Mouse (Mus musculus): ENCODE measurements around the gene Vrk1. TPM values are rescaled to one million over a fixed set of nuclear protein-coding genes. Genes with fewer than 3 reads are reported as not detected.

Vrk1 gene
- 51.2 and 55.2 TPM in 2 replicates for total RNA-seq (2012; rRNA removed)
- total RNA-seq (2014; rRNA removed), result 124 and 138 TPM in 2 replicates
- 69.1 and 70.4 TPM in 2 replicates for polyA plus RNA-seq (2012; ENCODE audit: insufficient read length, low read depth)

GRCm38 (mm10) chr12:106010065-106010915 lies at the start of gene Vrk1:
Vrk1 (plus strand) TSS chr12:106010228.
- DNase-seq (ENCODE audit: extremely low read depth), result peak; percentile 97
- Histone ChIP-seq H3K4me3 (replicated peaks in 1 of 3; ENCODE audit: low read depth in 2 of 3, low read length in 2 of 3, poor library complexity in 1 of 3) (peak within 1 kb of the TSS; percentile 80 to 86 (median 82)), H3K27me3 (replicated peaks) (no peaks in the 10 kb centered on the region), H3K27ac (ENCODE audit: insufficient read depth, low read depth) (peak within 1 kb of the TSS; percentile 27), H3K9ac (ENCODE audit: insufficient read depth, low read depth) (peak within 1 kb of the TSS; percentile 81), H3K4me1 (ENCODE audit: control insufficient read depth in 1 of 2, insufficient read depth in 2 of 2) (peaks cover 6 to 32% of the 10 kb centered on the region in 2 experiments), H3K9me3 (replicated peaks; ENCODE audit: low read length) (no peaks in the 10 kb centered on the region), H3K79me2 (replicated peaks; ENCODE audit: control insufficient read depth, extremely low read depth, insufficient read depth, poor library complexity, severe bottlenecking) (peaks cover 10% of the 10 kb centered on the region), H3K36me3 (replicated peaks in 1 of 2; ENCODE audit: control insufficient read depth in 1 of 2, insufficient read depth in 1 of 2, low read length in 1 of 2) (peaks cover 0 to 19% of the 10 kb centered on the region in 2 experiments), H3K4me2 (ENCODE audit: insufficient read depth, low read depth, poor library complexity, severe bottlenecking) (peak within 1 kb of the TSS; percentile 59)
- in situ Hi-C loops (cut with MboI; ENCODE audit: low pct_ligation_motif_present, low pct_unique_long_range_greater_than_20kb, low sequenced_read_pairs) (no loop called here), dilution Hi-C loops (cut with MboI; ENCODE audit: extremely low pct_ligation_motif_present, extremely low pct_unique_long_range_greater_than_20kb, low sequenced_read_pairs) (no loop called here)
- TF ChIP-seq MYC (IDR thresholded peaks at IDR 0.05; ENCODE audit: low read depth, low read length) (no peak), GABPA (IDR thresholded peaks at IDR 0.05; ENCODE audit: insufficient replicate concordance, low read depth, low read length) (peak; percentile 71; the same call in 1 of the 2 replicates), ETS1 (conservative IDR thresholded peaks at IDR 0.05; ENCODE audit: low read depth, low read length) (no peak), NRF1 (IDR thresholded peaks at IDR 0.05; ENCODE audit: low read depth, low read length) (peak; percentile 38), TCF12 (IDR thresholded peaks at IDR 0.05; ENCODE audit: low read depth, low read length) (peak; percentile 53), MXI1 (IDR thresholded peaks at IDR 0.05; ENCODE audit: low read depth, low read length) (no peak; the same call in 1 of the 2 replicates), KAT2A (IDR thresholded peaks at IDR 0.05; ENCODE audit: insufficient replicate concordance, low read length) (peak; percentile 98), CHD1 (IDR thresholded peaks at IDR 0.05; ENCODE audit: low read depth, low read length) (no peak), HCFC1 (IDR thresholded peaks at IDR 0.05; ENCODE audit: low read depth, low read length) (peak; percentile 98), UBTF (IDR thresholded peaks at IDR 0.05; ENCODE audit: low read depth, low read length) (peak; percentile 67; the same call in 1 of the 2 replicates), JUN (IDR thresholded peaks at IDR 0.05; ENCODE audit: insufficient read depth, low read depth, low read length) (no peak), CTCF (conservative IDR thresholded peaks at IDR 0.05 in 1 of 2, IDR thresholded peaks at IDR 0.05 in 1 of 2; ENCODE audit: low read depth in 2 of 2, low read length in 2 of 2) (no peak), USF1 (IDR thresholded peaks at IDR 0.05; ENCODE audit: low read depth, low read length) (no peak), PAX5 (IDR thresholded peaks at IDR 0.05; ENCODE audit: low read length) (no peak), SIN3A (IDR thresholded peaks at IDR 0.05; ENCODE audit: low read length) (peak; percentile 36), RAD21 (IDR thresholded peaks at IDR 0.05; ENCODE audit: low read depth, low read length) (no peak), ELF1 (IDR thresholded peaks at IDR 0.05; ENCODE audit: low read depth, low read length) (peak; percentile 96), POLR2A (IDR thresholded peaks at IDR 0.05; ENCODE audit: low read depth, low read length) (peak; percentile 79), ZC3H11A (IDR thresholded peaks at IDR 0.05; ENCODE audit: low read depth, low read length) (no peak), MAFK (IDR thresholded peaks at IDR 0.05; ENCODE audit: insufficient replicate concordance, low read length) (no peak), USF2 (conservative IDR thresholded peaks at IDR 0.05; ENCODE audit: low read depth, low read length) (no peak), IRF4 (IDR thresholded peaks at IDR 0.05; ENCODE audit: low read depth, low read length) (no peak), RCOR1 (conservative IDR thresholded peaks at IDR 0.05; ENCODE audit: low read depth, low read length) (no peak), MAZ (IDR thresholded peaks at IDR 0.05; ENCODE audit: low read depth, low read length) (no peak), JUND (conservative IDR thresholded peaks at IDR 0.05; ENCODE audit: low read depth, low read length) (no peak), CHD2 (IDR thresholded peaks at IDR 0.05; ENCODE audit: low read length) (peak; percentile 75), E2F4 (IDR thresholded peaks at IDR 0.05; ENCODE audit: insufficient replicate concordance, low read depth, low read length) (peak; percentile 77; the same call in 1 of the 2 replicates), TBP (conservative IDR thresholded peaks at IDR 0.05; ENCODE audit: low read depth, low read length) (peak; percentile 45; the same call in 1 of the 2 replicates), POLR2AphosphoS2 (IDR thresholded peaks at IDR 0.05; ENCODE audit: low read depth, low read length) (0 out of 2 replicates have a peak, but pooled peaks have one; percentile 64), MEF2A (IDR thresholded peaks at IDR 0.05; ENCODE audit: borderline replicate concordance, low read depth, low read length) (peak; percentile 52), NELFE (IDR thresholded peaks at IDR 0.05; ENCODE audit: low read depth, low read length) (peak; percentile 78), MAX (IDR thresholded peaks at IDR 0.05; ENCODE audit: low read length) (no peak), BHLHE40 (IDR thresholded peaks at IDR 0.05; ENCODE audit: low read depth, low read length) (no peak), ZNF384 (IDR thresholded peaks at IDR 0.05; ENCODE audit: low read depth, low read length) (no peak), SMC3 (IDR thresholded peaks at IDR 0.05; ENCODE audit: low read depth, low read length) (no peak), ZKSCAN1 (IDR thresholded peaks at IDR 0.05; ENCODE audit: borderline replicate concordance, low read depth, low read length) (no peak), ZMIZ1 (IDR thresholded peaks at IDR 0.05; ENCODE audit: low read depth, low read length) (peak; percentile 61), EP300 (IDR thresholded peaks at IDR 0.05; ENCODE audit: low read length) (no peak)

All from CH12.LX (cell line).